Mouse (Mus musculus) telencephalon, adult 2 months (tissue): Measurements from ENCODE around the gene Olfr1287.

Source experiments
- DNase-seq: peaks from one replicate; pipeline ENCODE4 v3.0.0-alpha.2; 2011; ENCODE audit warnings: low read depth, low spot score

The Olfr1287 gene

DNA sequence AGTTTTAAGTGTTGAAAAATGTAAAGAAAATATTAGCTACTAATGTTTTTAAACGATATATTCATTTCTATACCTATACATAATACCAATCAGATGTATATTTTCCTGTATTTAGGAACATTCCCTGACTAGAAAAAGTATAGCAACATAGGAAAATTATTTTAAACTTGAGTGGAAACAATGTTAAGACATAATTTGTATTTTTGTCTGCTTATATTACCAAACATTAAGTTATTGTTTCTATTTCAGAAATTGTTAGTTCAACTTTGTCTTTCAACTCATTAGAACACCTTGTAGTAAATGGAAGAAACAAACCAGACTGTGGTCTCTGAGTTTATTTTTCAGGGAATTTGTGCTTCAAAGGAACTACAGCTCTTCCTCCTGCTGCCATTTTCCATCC, at the start of gene Olfr1287:
Gene Olfr1287, plus strand, starts transcription at position 301 of the 400 bp plus-strand sequence.
- no peak for DNase-seq

DNA sequence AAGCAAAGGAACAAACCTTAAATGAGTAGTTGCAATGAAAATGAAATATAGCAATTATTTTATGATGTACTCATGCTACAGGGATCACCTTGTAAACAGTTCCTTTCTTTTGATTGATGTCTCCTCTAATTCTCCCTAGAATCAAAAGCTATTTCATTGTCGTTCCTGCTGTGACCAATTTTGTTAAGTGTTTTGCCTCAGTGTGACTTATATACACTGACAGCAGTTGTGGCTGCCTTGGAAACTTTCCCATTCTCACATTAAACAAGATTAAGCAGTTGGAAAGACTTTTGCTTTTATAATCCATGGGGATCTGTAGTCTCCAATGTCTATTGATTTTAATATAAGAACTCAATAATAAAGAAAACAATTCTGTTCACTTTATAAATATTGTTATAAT, 26.0 kb upstream of the Olfr1287 start, which contains the start of gene Olfr1286:
Gene Olfr1286, minus strand, starts transcription at position 185 of the 400 bp plus-strand sequence.
- no peak for DNase-seq

DNA sequence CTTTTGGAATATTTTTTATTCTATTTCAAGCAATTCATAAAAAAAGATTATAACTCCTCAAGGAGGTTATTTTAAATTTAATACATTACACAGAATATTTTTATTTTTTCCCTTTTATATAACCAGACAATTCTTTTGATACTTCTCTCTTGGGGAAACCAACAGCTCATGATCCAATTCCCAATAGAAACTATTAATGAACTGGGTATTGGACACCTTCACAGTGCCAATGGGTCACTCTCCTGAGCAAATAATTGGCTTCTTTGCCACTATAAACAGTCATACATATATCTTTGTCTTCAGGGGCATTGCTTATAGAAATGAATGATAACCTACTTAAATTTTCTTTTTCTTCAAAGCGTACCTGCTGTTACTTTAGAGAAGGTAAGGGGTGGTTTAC, 24.9 kb downstream of the Olfr1287 start, which contains the start of gene Olfr1288:
Gene Olfr1288, plus strand, starts transcription at position 301 of the 400 bp plus-strand sequence.
- DNase-seq = no peak

DNA sequence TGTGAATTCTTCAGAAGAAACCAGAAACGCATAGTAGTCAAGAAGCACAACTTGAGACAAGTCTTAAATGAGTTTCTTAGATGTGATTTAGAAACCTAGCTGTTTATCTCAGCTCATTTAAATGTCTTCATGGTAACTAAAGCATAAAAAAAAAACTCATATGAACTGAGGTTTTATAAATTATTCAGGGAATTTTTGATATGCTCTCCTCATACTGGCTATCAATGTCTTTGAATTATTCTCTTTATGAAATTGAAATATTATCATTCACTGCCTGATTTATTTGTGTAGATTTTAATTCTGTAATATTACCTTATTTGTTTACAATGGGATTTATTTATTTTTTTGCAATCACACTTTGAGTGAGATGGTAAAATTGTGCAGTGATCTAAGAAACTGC, 31.6 kb downstream of the Olfr1287 start, which contains the start of gene Olfr1289:
Gene Olfr1289, plus strand, starts transcription at position 301 of the 400 bp plus-strand sequence.
- no peak for DNase-seq

DNA sequence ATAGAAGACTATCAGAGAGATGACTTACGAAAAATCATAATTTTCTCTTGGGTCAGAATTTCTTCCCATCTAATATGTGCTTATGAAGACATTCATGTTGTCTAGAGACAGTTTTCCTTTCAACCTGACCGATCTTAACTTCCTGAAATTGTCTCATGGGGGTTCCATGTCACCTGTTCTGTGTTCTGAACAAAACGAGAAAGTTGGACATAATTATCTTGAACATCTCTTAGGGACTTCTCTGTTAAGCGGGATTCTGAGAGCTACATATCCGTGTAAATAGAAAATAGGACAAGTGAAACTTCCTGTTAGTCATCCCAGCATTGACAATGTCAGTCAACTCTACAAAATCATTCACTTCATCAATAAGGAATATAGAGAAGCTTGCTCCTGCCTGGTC, 44.8 kb downstream of the Olfr1287 start, which contains the start of gene Olfr1290:
Gene Olfr1290, minus strand, starts transcription at position 101 of the 400 bp plus-strand sequence.
- DNase-seq = no peak

DNA sequence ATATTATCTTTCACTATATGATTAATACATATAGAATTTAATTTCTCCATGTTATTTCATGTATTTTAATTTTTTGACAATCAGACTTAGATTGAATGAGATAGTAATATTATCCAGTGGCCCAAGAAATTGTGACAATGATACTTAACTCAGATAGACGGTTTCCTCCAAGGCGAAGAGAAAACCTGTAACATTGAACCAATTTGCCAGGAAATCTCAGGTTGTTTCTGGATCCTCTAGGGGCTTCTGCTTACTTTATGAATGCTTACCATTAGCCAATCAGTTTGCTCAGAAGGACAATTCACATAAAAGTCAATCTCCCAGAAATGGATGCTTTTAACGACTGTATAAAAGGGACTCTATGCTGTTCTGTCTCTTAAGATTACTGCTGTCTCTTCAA, 47.9 kb downstream of the Olfr1287 start, which contains the start of gene Olfr1291-ps1:
Gene Olfr1291-ps1, plus strand, starts transcription at position 301 of the 400 bp plus-strand sequence.
- DNase-seq = no peak
